Mouse (Mus musculus) large intestine, adult 2 months (tissue): Measurements from ENCODE around the gene Zscan4-ps2. TPM values are rescaled to one million over a fixed set of nuclear protein-coding genes. Genes with fewer than 3 reads are reported as not detected.
"Not testable (repeated sequence)": the region's sequence is repeated elsewhere in the genome, so short reads cannot be mapped to it uniquely, and the experiment has no call there.

Experiments used
- DNase-seq: peaks from one replicate; pipeline ENCODE4 v3.0.0-alpha.2; 2012; ENCODE audit warnings: low read depth, low spot score
- WGBS: fragments of 180-500 bp; shearing (Covaris S2); methylation state at CpG from one replicate; pipeline ENCODE4 v1.1.7; 2018; 5-methylcytosine and 5-hydroxymethylcytosine counted together
- polyA plus RNA-seq: library from polyadenylated mRNA; depleted of rRNA; stranded (reverse); fragments of >200 nt; gene quantifications from 2 replicates; pipeline ENCODE4 v1.2.3, GENCODE M21; 2012; rRNA removed

The Zscan4-ps2 gene
- polyA plus RNA-seq: not detected in 2 replicates

GRCm38 (mm10) chr7:11514010-11514409, at the start of gene Zscan4-ps2:
Zscan4-ps2 (plus strand) TSS chr7:11514310.
- DNase-seq: not testable (repeated sequence)
- WGBS: 85% methylated on average over 1 of the region's 1 CpGs

Other genes with a start within 250 kb of the Zscan4-ps2 start
- not detected in 2 replicates for gene Zscan4e, start 203.6 kb upstream of the Zscan4-ps2 start, polyA plus RNA-seq
- not detected in 2 replicates for gene Zscan4f, start 116.4 kb upstream of the Zscan4-ps2 start, polyA plus RNA-seq
- not detected in 2 replicates for gene Zscan4-ps3, start 95.0 kb downstream of the Zscan4-ps2 start, polyA plus RNA-seq
- gene Vmn1r72, start 165.8 kb downstream of the Zscan4-ps2 start, polyA plus RNA-seq: not detected in 2 replicates
- not detected in 2 replicates for gene Vmn1r73, start 216.0 kb downstream of the Zscan4-ps2 start, polyA plus RNA-seq